11 mouse cellular contexts compared by ENCODE assay signal in genomic region chr17:28365122-28365521, GRCm38 (mm10). TPM values are rescaled to one million over a fixed set of nuclear protein-coding genes. Genes with fewer than 3 reads are reported as not detected.
DNase-seq lines count a peak whose midpoint lies in the region; ATAC-seq and TF ChIP-seq lines count a peak whose summit lies in the region.
"Had no signal": no experiment of that assay in that cellular context is flagged by ENCODE, and none has a peak within 500 bp of the region (broad histone marks: within the 10 kb centered on the region; RNA-seq: fewer than 3 reads in every experiment).

Tulp1 (minus strand) TSS chr17:28365222.

- peak within 1 kb of the TSS; percentile 23; the same call in 1 of the 2 replicates for H3K9ac ChIP-seq in lung, embryonic 14.5 days
- no peak within 1 kb of the TSS for H3K9ac ChIP-seq in forebrain, embryonic 14.5 days (ENCODE audit: low read length)
- H3K9ac ChIP-seq in neural tube, embryonic 15.5 days (replicated peaks): 0 out of 2 replicates have a peak within 1 kb of the TSS, but pooled peaks have one; percentile 10

- intact Hi-C loops in left cerebral cortex, postnatal 4 days (cut with DNase I): no loop called here

- H3K4me2 ChIP-seq in lung, embryonic 14.5 days: peak within 1 kb of the TSS; percentile 61
- H3K4me2 ChIP-seq in forebrain, embryonic 14.5 days (ENCODE audit: low read length): peak within 1 kb of the TSS; percentile 23; the same call in 1 of the 2 replicates
- H3K4me2 ChIP-seq in neural tube, embryonic 15.5 days: peak within 1 kb of the TSS; percentile 45

- peaks cover 39% of the 10 kb centered on the region for H3K27me3 ChIP-seq in lung, embryonic 14.5 days (ENCODE audit: insufficient read depth, low read length)
- H3K27me3 ChIP-seq in forebrain, embryonic 14.5 days (replicated peaks; ENCODE audit: control insufficient read depth, insufficient read depth, low read length): peaks cover 39% of the 10 kb centered on the region
- peaks cover 63% of the 10 kb centered on the region for H3K27me3 ChIP-seq in limb, embryonic 10.5 days (ENCODE audit: low read depth, poor library complexity, severe bottlenecking)
- peaks cover 55% of the 10 kb centered on the region for H3K27me3 ChIP-seq in neural tube, embryonic 15.5 days (replicated peaks)

- peak within 1 kb of the TSS; percentile 29 for H3K4me3 ChIP-seq in lung, embryonic 14.5 days (ENCODE audit: low read depth, low read length)
- 0 out of 2 replicates have a peak within 1 kb of the TSS, but pooled peaks have one; percentile 0 for H3K4me3 ChIP-seq in forebrain, embryonic 14.5 days (ENCODE audit: low read depth, low read length)
- peak within 1 kb of the TSS; percentile 51 for H3K4me3 ChIP-seq in limb, embryonic 10.5 days
- peak within 1 kb of the TSS; percentile 17 for H3K4me3 ChIP-seq in neural tube, embryonic 15.5 days (replicated peaks)
- H3K4me3 ChIP-seq: layer of hippocampus, adult 2 months had no signal

- no peak for DNase-seq in lung, embryonic 14.5 days
- DNase-seq in lung, postnatal 10 days: no peak
- DNase-seq in forebrain, embryonic 14.5 days (ENCODE audit: low spot score): no peak
- no peak for DNase-seq in limb, embryonic 10.5 days (ENCODE audit: low spot score)
- DNase-seq in left cerebral cortex, postnatal 4 days: no peak
- no peak for DNase-seq in urinary bladder, postnatal 10 days (ENCODE audit: low spot score)
- DNase-seq: gastrocnemius, postnatal 14 days; lung, postnatal 4 days had no signal

- H3K27ac ChIP-seq in lung, embryonic 14.5 days (ENCODE audit: low read depth): no peak within 1 kb of the TSS
- H3K27ac ChIP-seq in forebrain, embryonic 14.5 days (ENCODE audit: low read depth, low read length): no peak within 1 kb of the TSS
- peak within 1 kb of the TSS; percentile 50 for H3K27ac ChIP-seq in limb, embryonic 10.5 days
- H3K27ac ChIP-seq in neural tube, embryonic 15.5 days (replicated peaks): no peak within 1 kb of the TSS
- H3K27ac ChIP-seq: layer of hippocampus, adult 2 months had no signal

- TF ChIP-seq CTCF in lung, embryonic 14.5 days (IDR thresholded peaks at IDR 0.05; ENCODE audit: low read depth): no peak

- H3K9me3 ChIP-seq in lung, embryonic 14.5 days (ENCODE audit: low read depth, low read length): no peaks in the 10 kb centered on the region
- no peaks in the 10 kb centered on the region for H3K9me3 ChIP-seq in forebrain, embryonic 14.5 days (replicated peaks; ENCODE audit: control insufficient read depth, low read length)
- H3K9me3 ChIP-seq in limb, embryonic 10.5 days (replicated peaks): no peaks in the 10 kb centered on the region
- H3K9me3 ChIP-seq in neural tube, embryonic 15.5 days (replicated peaks): no peaks in the 10 kb centered on the region

- no peak for ATAC-seq in lung, embryonic 14.5 days (ENCODE audit: insufficient read depth)
- ATAC-seq in forebrain, embryonic 14.5 days: no peak
- ATAC-seq in neural tube, embryonic 15.5 days (ENCODE audit: low FRiP score): no peak
- no peak for ATAC-seq in inflammation-experienced regulatory T-cells, adult 6 months

- peaks cover 8% of the 10 kb centered on the region for H3K4me1 ChIP-seq in lung, embryonic 14.5 days (ENCODE audit: insufficient read depth)
- H3K4me1 ChIP-seq in forebrain, embryonic 14.5 days (ENCODE audit: control insufficient read depth, insufficient read depth, low read length): peaks cover 5% of the 10 kb centered on the region; the same call in 1 of the 2 replicates
- peaks cover 43% of the 10 kb centered on the region for H3K4me1 ChIP-seq in limb, embryonic 10.5 days
- H3K4me1 ChIP-seq in neural tube, embryonic 15.5 days: peaks cover 27% of the 10 kb centered on the region

- H3K36me3 ChIP-seq in lung, embryonic 14.5 days (ENCODE audit: insufficient read depth): no peaks in the 10 kb centered on the region
- no peaks in the 10 kb centered on the region for H3K36me3 ChIP-seq in forebrain, embryonic 14.5 days (ENCODE audit: control insufficient read depth, insufficient read depth, low read length)
- no peaks in the 10 kb centered on the region for H3K36me3 ChIP-seq in limb, embryonic 10.5 days
- no peaks in the 10 kb centered on the region for H3K36me3 ChIP-seq in neural tube, embryonic 15.5 days

- WGBS in lung, embryonic 14.5 days: 30% methylated on average over 8 of the region's 8 CpGs
- WGBS in forebrain, embryonic 14.5 days: 19% methylated on average over 8 of the region's 8 CpGs
- 17% methylated on average over 8 of the region's 8 CpGs for WGBS in limb, embryonic 10.5 days
- 20% methylated on average over 8 of the region's 8 CpGs for WGBS in neural tube, embryonic 15.5 days

RNA-seq across cellular contexts. Expression of gene Tulp1, which starts in this region (rescaled TPM):
- polyA plus RNA-seq in lung, embryonic 14.5 days (2014; fragmentation: Nextera tagmentation; extraction: Ambion mirVana): 3.0 and 3.6 TPM in 2 replicates
- 1.3 and 1.5 TPM in 2 replicates for polyA plus RNA-seq in forebrain, embryonic 14.5 days (2014; fragmentation: Nextera tagmentation; extraction: Ambion mirVana)
- polyA plus RNA-seq in limb, embryonic 10.5 days (2016; fragmentation: Nextera tagmentation; extraction: Ambion mirVana): 3.4 and 4.1 TPM in 2 replicates
- polyA plus RNA-seq in neural tube, embryonic 15.5 days (2015; fragmentation: Nextera tagmentation; extraction: Ambion mirVana): 1.1 and 1.5 TPM in 2 replicates
- total RNA-seq in left cerebral cortex, postnatal 4 days (2021): under 1 TPM; 0.58 to 0.92 TPM
- under 1 TPM in 2 of 3 experiments, not detected in 1; 0.24 to 0.39 TPM for polyA plus RNA-seq in inflammation-experienced regulatory T-cells, adult 6 months (2017; shearing (Covaris generic))
- total RNA-seq: gastrocnemius, postnatal 14 days; layer of hippocampus, adult 2 months had no signal

Comparison
In these comparisons a context has a peak if more than half of its experiments do, and no peak if none do; other contexts are left out.
1. H3K4me3 ChIP-seq: peak in every context shown above with its lines; median percentile 51 in limb, embryonic 10.5 days; 29 in lung, embryonic 14.5 days; 17 in neural tube, embryonic 15.5 days; 0 in forebrain, embryonic 14.5 days.